Mouse (Mus musculus): ENCODE data around the gene Vamp5. TPM values are rescaled to one million over a fixed set of nuclear protein-coding genes. Genes with fewer than 3 reads are reported as not detected.

Vamp5 gene
- polyA plus RNA-seq, 1 experiment = 25.8 TPM

DNA sequence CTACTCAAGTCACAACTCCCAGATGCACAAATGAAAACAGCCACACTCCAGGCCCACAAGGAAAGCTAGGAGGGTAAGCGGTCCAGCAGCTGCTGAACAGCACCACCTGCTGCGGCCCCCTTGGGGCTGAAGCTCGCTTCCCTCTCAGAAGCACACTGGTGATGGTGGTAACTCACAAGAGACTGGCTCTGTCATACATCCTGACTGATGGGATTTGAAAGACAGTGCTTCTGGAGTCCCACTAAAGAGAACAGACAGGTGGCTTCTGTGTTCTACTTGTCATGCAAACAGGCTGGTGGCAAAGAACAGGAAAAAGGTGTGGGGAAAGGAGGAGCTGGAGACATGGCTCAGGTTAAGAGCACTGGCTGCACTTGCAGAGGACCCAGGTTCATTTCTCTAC, 57.3 kb downstream of the Vamp5 start:
- H3K36me3 ChIP-seq (ENCODE audit: control insufficient read depth, insufficient read depth, low read length) = peaks cover 14% of the 10 kb centered on the region

DNA sequence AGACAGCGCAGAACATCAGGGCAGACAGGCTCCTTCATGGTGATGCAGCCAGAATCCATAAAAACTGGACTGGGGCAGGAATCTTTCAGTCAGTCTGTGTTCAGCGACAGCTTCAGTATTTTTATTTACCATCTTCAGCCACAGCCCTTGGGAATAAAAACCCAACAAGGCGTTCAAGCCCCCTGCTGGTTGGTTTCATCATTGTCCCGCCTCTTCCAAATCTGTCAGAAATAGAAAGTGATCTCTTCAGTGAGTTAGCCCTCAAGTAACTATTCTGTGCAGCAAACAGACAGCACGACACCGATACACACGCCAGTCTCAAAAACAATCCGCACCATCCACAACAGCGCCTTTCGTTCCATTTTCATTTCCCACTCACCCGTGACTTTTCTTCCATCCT, 61.2 kb downstream of the Vamp5 start:
- Histone ChIP-seq H3K27me3 (ENCODE audit: control insufficient read depth, insufficient read depth, low read length) (no peaks in the 10 kb centered on the region), H3K36me3 (ENCODE audit: control insufficient read depth, insufficient read depth, low read length) (peaks cover 8% of the 10 kb centered on the region), H3K4me3 (ENCODE audit: control insufficient read depth, low read depth, low read length) (no peak overlapping the region), H3K27ac (ENCODE audit: control insufficient read depth, insufficient read depth, low read depth, low read length) (no peak overlapping the region), H3K4me1 (ENCODE audit: control insufficient read depth, insufficient read depth, low read length) (no peaks in the 10 kb centered on the region)
- no peak for TF ChIP-seq CTCF (IDR thresholded peaks at IDR 0.05; ENCODE audit: control insufficient read depth, insufficient read depth, insufficient replicate concordance, low read depth, low read length)
- no peak for TF ChIP-seq POLR2A (IDR thresholded peaks at IDR 0.05; ENCODE audit: control insufficient read depth, low read depth, low read length)

More for the DNA sequence above, 57.3 kb downstream of the Vamp5 start:
- Histone ChIP-seq H3K27me3 (ENCODE audit: control insufficient read depth, insufficient read depth, low read length) (no peaks in the 10 kb centered on the region), H3K4me3 (ENCODE audit: control insufficient read depth, low read depth, low read length) (no peak overlapping the region), H3K27ac (ENCODE audit: control insufficient read depth, insufficient read depth, low read depth, low read length) (no peak overlapping the region), H3K4me1 (ENCODE audit: control insufficient read depth, insufficient read depth, low read length) (no peaks in the 10 kb centered on the region)
- TF ChIP-seq CTCF (IDR thresholded peaks at IDR 0.05; ENCODE audit: control insufficient read depth, insufficient read depth, insufficient replicate concordance, low read depth, low read length) = no peak
- TF ChIP-seq POLR2A (IDR thresholded peaks at IDR 0.05; ENCODE audit: control insufficient read depth, low read depth, low read length) = no peak

Other genes with a start within 250 kb of the Vamp5 start
- gene Atoh8, start 144.9 kb downstream of the Vamp5 start, polyA plus RNA-seq (2012; rRNA removed) = 390 and 420 TPM in 2 replicates
- 0.06 and 0.16 TPM in 2 replicates for gene Sftpb, start 75.9 kb downstream of the Vamp5 start, polyA plus RNA-seq (2012; rRNA removed)
- gene Usp39, start 35.3 kb downstream of the Vamp5 start, polyA plus RNA-seq (2012; rRNA removed) = 29.0 and 29.3 TPM in 2 replicates
- gene 0610030E20Rik, start 33.2 kb downstream of the Vamp5 start, polyA plus RNA-seq (2012; rRNA removed) = 19.6 and 21.5 TPM in 2 replicates
- gene Tmem150a, start 25.0 kb downstream of the Vamp5 start, polyA plus RNA-seq (2012; rRNA removed) = 6.6 and 8.7 TPM in 2 replicates
- gene Rnf181, start 13.5 kb downstream of the Vamp5 start, polyA plus RNA-seq (2012; rRNA removed) = 284 and 298 TPM in 2 replicates
- gene Vamp8, start 10.2 kb upstream of the Vamp5 start, polyA plus RNA-seq (2012; rRNA removed) = 14.8 and 16.0 TPM in 2 replicates
- gene Ggcx, start 33.8 kb upstream of the Vamp5 start, polyA plus RNA-seq (2012; rRNA removed) = 4.0 and 4.1 TPM in 2 replicates
- 55.5 and 67.4 TPM in 2 replicates for gene Mat2a, start 59.1 kb upstream of the Vamp5 start, polyA plus RNA-seq (2012; rRNA removed)
- gene Sh2d6, start 141.2 kb upstream of the Vamp5 start, polyA plus RNA-seq (2012; rRNA removed) = 76.8 and 77.0 TPM in 2 replicates
- gene Capg, start 163.9 kb upstream of the Vamp5 start, polyA plus RNA-seq (2012; rRNA removed) = 1.3 and 4.1 TPM in 2 replicates
- gene Elmod3, start 217.9 kb upstream of the Vamp5 start, polyA plus RNA-seq (2012; rRNA removed) = 40.2 and 46.0 TPM in 2 replicates
- gene Retsat, start 218.0 kb upstream of the Vamp5 start, polyA plus RNA-seq (2012; rRNA removed) = 9.4 and 11.0 TPM in 2 replicates
- gene Tgoln1, start 236.5 kb upstream of the Vamp5 start, polyA plus RNA-seq (2012; rRNA removed) = 21.4 and 29.8 TPM in 2 replicates